Mouse (Mus musculus) urinary bladder, adult 2 months (tissue): ENCODE results near the gene Wfdc6a. TPM values are rescaled to one million over a fixed set of nuclear protein-coding genes. Genes with fewer than 3 reads are reported as not detected.
A peak's percentile ranks its signal among the peaks of the same experiment; 100 is the strongest.
"Not testable (repeated sequence)": the region's sequence is repeated elsewhere in the genome, so short reads cannot be mapped to it uniquely, and the experiment has no call there.

Source experiments
- DNase-seq: peaks from one replicate; pipeline ENCODE4 v3.0.0; 2022; ENCODE audit warnings: low spot score
- polyA plus RNA-seq: library from polyadenylated mRNA; depleted of rRNA; stranded (reverse); fragments of >200 nt; gene quantifications from 2 replicates; pipeline ENCODE4 v1.2.3, GENCODE M21; 2012; rRNA removed

The Wfdc6a gene
- polyA plus RNA-seq = 1.3 and 2.0 TPM in 2 replicates

- not testable (repeated sequence) for DNase-seq
Observed at GRCm38 (mm10) chr2:164585025-164585725, at the start of gene Wfdc6a. Gene Wfdc6a, minus strand, starts transcription at chr2:164585447.

GRCm38 (mm10) chr2:164621775-164622174 lies 36.5 kb upstream of the Wfdc6a start:
- no peak for DNase-seq

GRCm38 (mm10) chr2:164619050-164619449 lies 33.8 kb upstream of the Wfdc6a start:
- DNase-seq = no peak

- no peak for DNase-seq
Observed at GRCm38 (mm10) chr2:164615386-164615785, 30.1 kb upstream of the Wfdc6a start.

GRCm38 (mm10) chr2:164613471-164613870 lies 28.2 kb upstream of the Wfdc6a start, which contains the start of the genes Wfdc6b and Wfdc8:
Gene Wfdc6b, plus strand, starts transcription at chr2:164613522.
Gene Wfdc8, minus strand, starts transcription at chr2:164613626.
- DNase-seq = not testable (repeated sequence)

- DNase-seq = no peak
Observed at GRCm38 (mm10) chr2:164608781-164609180, 23.5 kb upstream of the Wfdc6a start.

GRCm38 (mm10) chr2:164604411-164604810 lies 19.2 kb upstream of the Wfdc6a start:
- DNase-seq = no peak

- DNase-seq = no peak
Observed at GRCm38 (mm10) chr2:164603482-164603881, 18.2 kb upstream of the Wfdc6a start.

- DNase-seq = no peak
Observed at GRCm38 (mm10) chr2:164600179-164600578, 14.9 kb upstream of the Wfdc6a start.

- no peak for DNase-seq
Observed at GRCm38 (mm10) chr2:164593494-164593893, 8.2 kb upstream of the Wfdc6a start, which contains the start of gene Eppin. Gene Eppin, minus strand, starts transcription at chr2:164593594.

- DNase-seq = no peak
Observed at GRCm38 (mm10) chr2:164592014-164592413, 6.8 kb upstream of the Wfdc6a start.

GRCm38 (mm10) chr2:164573359-164573758 lies 11.9 kb downstream of the Wfdc6a start, which contains the start of gene Spint3:
Gene Spint3, minus strand, starts transcription at chr2:164573459.
- not testable (repeated sequence) for DNase-seq

- no peak for DNase-seq
Observed at GRCm38 (mm10) chr2:164567460-164567859, 17.8 kb downstream of the Wfdc6a start.

GRCm38 (mm10) chr2:164566997-164567396 lies 18.2 kb downstream of the Wfdc6a start:
- DNase-seq = no peak

GRCm38 (mm10) chr2:164564346-164564745 lies 20.9 kb downstream of the Wfdc6a start:
- no peak for DNase-seq

- peak; percentile 47 for DNase-seq
Observed at GRCm38 (mm10) chr2:164563339-164564038, 21.8 kb downstream of the Wfdc6a start.

GRCm38 (mm10) chr2:164562391-164563188 lies 22.7 kb downstream of the Wfdc6a start, which contains the start of gene Wfdc2:
Gene Wfdc2, plus strand, starts transcription at chr2:164562413.
- peak; percentile 57 for DNase-seq

- DNase-seq = no peak
Observed at GRCm38 (mm10) chr2:164560106-164560505, 25.1 kb downstream of the Wfdc6a start.

GRCm38 (mm10) chr2:164558991-164559645 lies 26.1 kb downstream of the Wfdc6a start:
- DNase-seq = no peak

- DNase-seq = no peak
Observed at GRCm38 (mm10) chr2:164558426-164558825, 26.8 kb downstream of the Wfdc6a start.

- no peak for DNase-seq
Observed at GRCm38 (mm10) chr2:164551502-164551901, 33.7 kb downstream of the Wfdc6a start.
